Mouse (Mus musculus) small intestine, adult 2 months (tissue): ENCODE results near the gene Gpr4. TPM values are rescaled to one million over a fixed set of nuclear protein-coding genes. Genes with fewer than 3 reads are reported as not detected.

Experiments used
- H3K27ac ChIP-seq: fragments of 200-500 bp; 2 replicates; pipeline ENCODE4 v1.5.1; 2012; ENCODE audit warnings: low read depth, low read length, control low read depth, inconsistent platforms; ENCODE audit not compliant: insufficient read depth
- H3K27me3 ChIP-seq: fragments of 200-500 bp; 2 replicates; pipeline ENCODE4 v1.6.1; 2012; ENCODE audit warnings: mild to moderate bottlenecking, moderate library complexity, low read length, inconsistent platforms; ENCODE audit not compliant: control insufficient read depth, insufficient read depth
- H3K36me3 ChIP-seq: fragments of 200-500 bp; 2 replicates; pipeline ENCODE4 v1.6.1; 2012; ENCODE audit warnings: mild to moderate bottlenecking, low read length, control low read depth, inconsistent platforms; ENCODE audit not compliant: control insufficient read depth, insufficient read depth
- H3K4me1 ChIP-seq: fragments of 200-500 bp; 2 replicates; pipeline ENCODE4 v1.6.1; 2012; ENCODE audit warnings: low read length, inconsistent platforms, mixed read lengths; ENCODE audit not compliant: control insufficient read depth, insufficient read depth, insufficient read length
- H3K4me3 ChIP-seq: fragments of 200-500 bp; 2 replicates; pipeline ENCODE4 v1.5.1; 2012; ENCODE audit warnings: low read depth, mild to moderate bottlenecking, control low read depth, inconsistent platforms, low read length, moderate library complexity
- CTCF ChIP-seq: fragments of 200-500 bp; IDR thresholded peaks from 2 replicates; pipeline ENCODE4 v1.5.1; 2012; ENCODE audit warnings: low read depth, mild to moderate bottlenecking, control low read depth, inconsistent platforms, low read length, moderate library complexity, mixed read lengths; ENCODE audit not compliant: insufficient replicate concordance, insufficient read length; ENCODE audit errors: extremely low read depth
- POLR2A ChIP-seq: fragments of 200-500 bp; IDR thresholded peaks from 2 replicates; pipeline ENCODE4 v1.6.1; 2012; ENCODE audit warnings: low read depth, mild to moderate bottlenecking, control low read depth, inconsistent platforms, low read length, moderate library complexity
- WGBS: fragments of 180-500 bp; shearing (Covaris S2); methylation state at CpG from one replicate; pipeline ENCODE4 v1.1.7; 2018; 5-methylcytosine and 5-hydroxymethylcytosine counted together
- polyA plus RNA-seq: library from polyadenylated mRNA; depleted of rRNA; stranded (reverse); fragments of >200 nt; gene quantifications from 2 replicates; pipeline ENCODE4 v1.2.3, GENCODE M21; 2012

Gpr4 gene
- polyA plus RNA-seq, 1 experiment, result 4.4 TPM

GRCm38 (mm10) chr7:19256567-19256966 lies 44.2 kb downstream of the Gpr4 start:
- Histone ChIP-seq H3K4me1 (peaks cover 18% of the 10 kb centered on the region), H3K36me3 (peaks cover 68% of the 10 kb centered on the region), H3K4me3 (no peak overlapping the region), H3K27ac (no peak overlapping the region), H3K27me3 (no peaks in the 10 kb centered on the region)
- TF ChIP-seq CTCF, result no peak
- 76% methylated on average over 7 of the region's 7 CpGs for WGBS

GRCm38 (mm10) chr7:19257390-19258022 lies 45.2 kb downstream of the Gpr4 start:
- Histone ChIP-seq H3K4me3 (no peak overlapping the region), H3K4me1 (peaks cover 15% of the 10 kb centered on the region), H3K27me3 (no peaks in the 10 kb centered on the region), H3K27ac (peak overlapping the region; percentile 38), H3K36me3 (peaks cover 76% of the 10 kb centered on the region)
- TF ChIP-seq POLR2A (no peak), CTCF (no peak)
- WGBS, result 36% methylated on average over 11 of the region's 11 CpGs

- TF ChIP-seq CTCF (no peak), POLR2A (no peak)
- Histone ChIP-seq H3K27me3 (no peaks in the 10 kb centered on the region), H3K27ac (peak overlapping the region; percentile 38), H3K4me1 (peaks cover 13% of the 10 kb centered on the region), H3K4me3 (no peak overlapping the region), H3K36me3 (peaks cover 82% of the 10 kb centered on the region)
- 37% methylated on average over 3 of the region's 3 CpGs for WGBS
Measured at GRCm38 (mm10) chr7:19258336-19258735, 46.0 kb downstream of the Gpr4 start.

GRCm38 (mm10) chr7:19265147-19265546 lies 52.8 kb downstream of the Gpr4 start:
- no peak for TF ChIP-seq CTCF
- TF ChIP-seq POLR2A, result peak; percentile 36; the same call in 1 of the 2 replicates
- peak overlapping the region; percentile 89 for H3K27ac ChIP-seq
- 14% methylated on average over 7 of the region's 7 CpGs for WGBS
- H3K27me3 ChIP-seq, result no peaks in the 10 kb centered on the region
- peaks cover 40% of the 10 kb centered on the region for H3K4me1 ChIP-seq
- peaks cover 56% of the 10 kb centered on the region for H3K36me3 ChIP-seq
- H3K4me3 ChIP-seq, result peak overlapping the region; percentile 48

GRCm38 (mm10) chr7:19265928-19266822 lies 53.8 kb downstream of the Gpr4 start:
- H3K4me3 ChIP-seq, result peak overlapping the region; percentile 55
- peak overlapping the region; percentile 89 for H3K27ac ChIP-seq
- TF ChIP-seq POLR2A (no peak), CTCF (no peak)
- H3K36me3 ChIP-seq, result peaks cover 45% of the 10 kb centered on the region
- peaks cover 38% of the 10 kb centered on the region for H3K4me1 ChIP-seq
- 14% methylated on average over 10 of the region's 10 CpGs for WGBS
- H3K27me3 ChIP-seq, result no peaks in the 10 kb centered on the region

GRCm38 (mm10) chr7:19267051-19267450 lies 54.7 kb downstream of the Gpr4 start:
- peak overlapping the region; percentile 92 for H3K27ac ChIP-seq
- WGBS, result 16% methylated on average over 10 of the region's 10 CpGs
- no peak for TF ChIP-seq POLR2A
- no peak for TF ChIP-seq CTCF
- H3K4me1 ChIP-seq, result peaks cover 38% of the 10 kb centered on the region
- H3K36me3 ChIP-seq, result peaks cover 36% of the 10 kb centered on the region
- no peaks in the 10 kb centered on the region for H3K27me3 ChIP-seq
- H3K4me3 ChIP-seq, result peak overlapping the region; percentile 33
